Mouse (Mus musculus): ENCODE measurements around the gene Gm10153. TPM values are rescaled to one million over a fixed set of nuclear protein-coding genes. Genes with fewer than 3 reads are reported as not detected.
"Not testable (repeated sequence)": the region's sequence is repeated elsewhere in the genome, so short reads cannot be mapped to it uniquely, and the experiment has no call there.

The Gm10153 gene
- total RNA-seq (2021), result not detected

- intact Hi-C loops (cut with DNase I), result no loop called here
- DNase-seq (ENCODE audit: low spot score in 2 of 2), result no peak
Observed at GRCm38 (mm10) chr7:142190289-142190688, at the start of gene Gm10153. Gm10153 (minus strand) TSS chr7:142190389.

GRCm38 (mm10) chr7:142231540-142231939 lies 41.4 kb upstream of the Gm10153 start:
- intact Hi-C loops (cut with DNase I), result no loop called here
- no peak for DNase-seq (ENCODE audit: low spot score in 2 of 2)

DNA sequence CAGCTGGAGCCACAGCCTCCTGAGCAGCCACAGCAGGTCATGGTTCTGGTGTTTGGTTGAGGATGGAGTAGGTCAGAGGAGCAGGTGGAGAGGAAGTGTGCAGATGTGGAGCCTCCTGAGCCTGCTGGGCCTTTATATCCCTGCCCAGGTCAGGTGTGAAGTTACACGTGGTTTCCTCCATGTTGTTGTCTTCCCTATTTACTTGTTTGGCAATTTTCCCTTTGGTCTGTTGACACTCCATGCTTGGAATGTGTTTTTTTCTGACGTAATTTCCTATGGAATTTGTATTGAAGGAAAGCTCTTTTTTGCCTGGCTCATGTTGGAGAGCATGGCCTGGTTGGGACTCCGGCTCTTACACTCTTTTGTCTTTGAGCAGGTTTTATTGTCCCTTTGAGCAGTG lies 39.7 kb upstream of the Gm10153 start, which contains the start of gene Krtap5-5:
Gene Krtap5-5, minus strand, starts transcription at position 101 of the 400 bp plus-strand sequence.
- intact Hi-C loops (cut with DNase I); DNase-seq (ENCODE audit: low spot score in 2 of 2): not testable (repeated sequence)

DNA sequence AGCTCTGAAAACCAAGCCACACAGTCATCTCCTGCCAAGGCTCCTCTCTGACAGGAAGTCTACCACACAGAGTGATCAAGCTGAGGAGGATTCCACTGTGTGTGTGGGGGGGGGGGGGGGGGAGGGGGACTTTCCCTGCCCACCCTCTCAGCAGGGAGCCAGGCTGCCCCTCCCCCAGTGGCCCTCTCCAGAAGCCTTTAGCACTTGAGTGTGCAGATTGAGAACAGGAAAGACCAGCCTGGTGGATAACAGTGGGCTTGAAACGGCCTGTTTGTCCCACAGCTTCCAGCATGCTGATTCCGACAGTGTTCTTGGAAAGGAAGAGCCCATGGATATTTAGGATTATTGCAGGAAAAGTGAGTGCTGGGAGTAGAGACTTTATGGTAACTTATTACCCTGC lies 34.3 kb upstream of the Gm10153 start:
- DNase-seq (ENCODE audit: low spot score in 2 of 2), result no peak
- intact Hi-C loops (cut with DNase I), result no loop called here

DNA sequence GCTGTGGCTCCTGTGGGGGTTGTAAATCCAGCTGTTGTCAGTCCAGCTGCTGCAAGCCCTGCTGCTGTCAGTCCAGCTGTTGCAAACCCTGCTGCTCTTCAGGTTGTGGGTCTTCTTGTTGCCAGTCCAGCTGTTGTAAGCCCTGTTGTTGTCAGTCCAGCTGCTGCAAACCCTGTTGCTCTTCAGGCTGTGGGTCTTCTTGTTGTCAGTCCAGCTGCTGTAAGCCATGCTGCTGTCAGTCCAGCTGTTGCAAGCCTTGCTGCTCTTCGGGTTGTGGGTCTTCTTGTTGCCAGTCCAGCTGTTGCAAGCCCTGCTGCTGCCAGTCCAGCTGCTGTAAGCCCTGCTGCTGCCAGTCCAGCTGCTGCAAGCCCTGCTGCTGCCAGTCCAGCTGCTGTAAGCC lies 21.9 kb upstream of the Gm10153 start:
- not testable (repeated sequence) for DNase-seq (ENCODE audit: low spot score in 2 of 2)

DNA sequence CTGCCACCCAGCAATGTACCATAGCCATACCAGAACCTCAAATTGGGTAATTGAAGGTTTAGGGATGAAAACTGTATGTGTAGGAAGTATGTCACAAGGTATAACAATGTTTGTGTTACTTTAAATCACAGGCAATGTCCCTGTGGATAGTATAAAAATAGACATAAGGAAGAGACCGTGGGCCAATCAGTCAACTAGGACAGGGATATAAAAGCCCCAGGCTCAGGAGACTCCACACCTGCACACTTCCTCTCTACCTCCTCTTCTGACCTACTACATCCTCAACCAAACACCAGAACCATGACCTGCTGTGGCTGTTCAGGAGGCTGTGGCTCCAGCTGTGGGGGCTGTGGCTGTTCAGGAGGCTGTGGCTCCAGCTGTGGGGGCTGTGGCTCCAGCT lies 21.4 kb upstream of the Gm10153 start, which contains the start of gene Gm7579:
Gene Gm7579, plus strand, starts transcription at position 301 of the 400 bp plus-strand sequence.
- DNase-seq (ENCODE audit: low spot score in 2 of 2), result no peak
- intact Hi-C loops (cut with DNase I), result no loop called here

More for the DNA sequence above, 21.9 kb upstream of the Gm10153 start:
- intact Hi-C loops (cut with DNase I), result not testable (repeated sequence)

DNA sequence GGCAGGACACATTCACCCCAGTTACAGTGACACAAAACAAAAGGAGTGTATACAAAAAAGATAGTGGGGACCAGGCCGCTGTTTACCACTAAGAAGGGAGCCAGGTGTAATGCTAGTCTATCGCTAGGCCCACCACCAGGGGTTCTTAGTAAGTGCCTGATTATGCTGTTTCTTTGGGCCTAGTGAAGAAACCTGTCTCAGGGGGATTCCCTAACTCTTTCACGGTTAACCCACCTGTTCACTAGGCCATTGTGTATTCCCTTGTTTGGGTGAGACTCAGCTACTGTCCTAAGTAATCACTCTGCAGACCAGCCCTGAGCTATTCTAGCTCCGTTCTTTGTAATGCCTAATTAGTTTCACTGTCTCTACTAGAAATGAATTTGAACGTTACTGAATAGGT lies 16.7 kb upstream of the Gm10153 start:
- intact Hi-C loops (cut with DNase I); DNase-seq (ENCODE audit: low spot score in 2 of 2): not testable (repeated sequence)

DNA sequence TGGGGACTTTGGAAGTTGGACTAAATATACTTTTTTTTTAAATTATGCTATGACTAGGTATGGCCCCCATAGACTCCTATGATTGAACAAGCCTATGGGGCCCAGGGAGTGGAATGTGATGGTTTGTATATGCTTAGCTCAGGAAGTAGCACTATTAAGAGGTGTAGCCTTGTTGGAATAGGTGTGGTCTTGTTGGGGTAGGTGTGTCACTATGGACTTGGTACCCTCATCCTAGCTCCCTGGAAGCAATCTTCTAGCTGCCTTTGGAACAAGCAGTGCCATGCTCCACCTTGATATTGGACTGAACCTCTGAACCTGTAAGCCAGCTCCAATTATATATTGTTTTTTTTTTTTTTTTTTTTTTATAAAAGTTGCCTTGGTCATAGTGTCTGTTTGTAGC lies 15.3 kb upstream of the Gm10153 start:
- DNase-seq (ENCODE audit: low spot score in 2 of 2), result no peak
- intact Hi-C loops (cut with DNase I), result no loop called here

DNA sequence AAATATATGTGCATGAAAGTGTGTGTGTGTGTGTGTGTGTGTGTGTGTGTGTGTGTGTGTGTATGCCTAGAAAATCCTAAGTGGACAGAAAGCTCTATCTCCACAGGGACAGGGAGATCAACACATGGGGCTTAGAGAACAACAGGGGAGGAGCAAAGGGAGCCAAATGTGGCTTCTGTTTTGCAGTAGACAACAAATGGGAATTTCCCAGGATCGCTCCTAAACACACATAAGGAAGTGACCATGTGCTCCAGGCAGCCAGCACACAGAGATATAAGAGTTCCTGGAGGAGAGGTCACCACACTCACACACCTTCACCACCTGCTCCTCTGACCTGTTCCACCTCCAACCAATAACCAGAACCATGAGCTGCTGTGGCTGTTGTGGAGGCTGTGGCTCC lies 10.9 kb upstream of the Gm10153 start, which contains the start of gene Krtap5-3:
Gene Krtap5-3, plus strand, starts transcription at position 301 of the 400 bp plus-strand sequence.
- intact Hi-C loops (cut with DNase I), result no loop called here
- no peak for DNase-seq (ENCODE audit: low spot score in 2 of 2)

GRCm38 (mm10) chr7:142198748-142199147 lies 8.6 kb upstream of the Gm10153 start:
- DNase-seq (ENCODE audit: low spot score in 2 of 2), result peak in 1 of 2 experiments; percentile 16
- intact Hi-C loops (cut with DNase I), result no loop called here

DNA sequence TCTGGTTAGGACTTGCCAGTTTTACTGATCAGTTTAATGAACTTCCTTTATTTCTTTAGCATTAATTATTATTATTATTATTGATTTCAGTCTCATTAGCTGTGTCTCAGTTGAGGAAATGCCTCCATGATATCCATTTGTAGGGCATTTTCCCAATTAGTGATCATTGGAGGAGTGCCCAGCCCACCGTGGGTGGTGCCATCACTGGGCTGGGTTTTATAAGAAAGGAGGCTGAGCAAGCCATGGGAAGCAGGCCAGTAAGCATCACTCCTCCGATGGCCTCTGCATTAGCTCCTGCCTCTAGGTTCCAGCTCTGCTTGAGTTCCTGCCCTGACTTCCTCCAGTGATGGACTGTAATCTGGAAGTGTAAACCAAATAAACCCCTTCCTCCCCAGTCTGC lies 2.0 kb downstream of the Gm10153 start:
- DNase-seq (ENCODE audit: low spot score in 2 of 2), result no peak
- intact Hi-C loops (cut with DNase I), result no loop called here

GRCm38 (mm10) chr7:142181021-142181420 lies 9.2 kb downstream of the Gm10153 start:
- DNase-seq (ENCODE audit: low spot score in 2 of 2), result no peak

DNA sequence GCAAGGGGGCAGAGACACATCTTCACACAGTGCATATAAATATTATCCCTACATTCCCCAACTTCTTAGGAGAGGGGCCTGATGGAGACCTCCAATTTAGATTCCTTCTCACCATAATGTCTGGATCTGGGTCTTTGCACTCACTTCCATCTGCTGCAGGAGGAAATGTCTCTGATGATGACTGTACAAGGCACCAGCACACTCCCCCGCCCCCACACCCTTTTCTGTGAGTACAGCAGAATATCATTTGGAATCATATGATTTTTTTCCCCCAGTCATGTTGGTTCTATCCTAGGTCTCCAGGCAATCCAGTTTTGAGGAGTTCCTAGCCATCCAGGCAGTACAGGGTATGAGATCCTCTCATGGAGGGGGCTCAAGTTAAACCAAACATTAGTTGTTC lies 11.5 kb downstream of the Gm10153 start:
- intact Hi-C loops (cut with DNase I), result no loop called here
- peak in 1 of 2 experiments; percentile 53 for DNase-seq (ENCODE audit: low spot score in 2 of 2)

More at GRCm38 (mm10) chr7:142181021-142181420, 9.2 kb downstream of the Gm10153 start:
- intact Hi-C loops (cut with DNase I), result no loop called here

GRCm38 (mm10) chr7:142175905-142176304 lies 14.3 kb downstream of the Gm10153 start, which contains the start of gene Krtap5-2:
Krtap5-2 (minus strand) TSS chr7:142176005.
- intact Hi-C loops (cut with DNase I); DNase-seq (ENCODE audit: low spot score in 2 of 2): not testable (repeated sequence)

DNA sequence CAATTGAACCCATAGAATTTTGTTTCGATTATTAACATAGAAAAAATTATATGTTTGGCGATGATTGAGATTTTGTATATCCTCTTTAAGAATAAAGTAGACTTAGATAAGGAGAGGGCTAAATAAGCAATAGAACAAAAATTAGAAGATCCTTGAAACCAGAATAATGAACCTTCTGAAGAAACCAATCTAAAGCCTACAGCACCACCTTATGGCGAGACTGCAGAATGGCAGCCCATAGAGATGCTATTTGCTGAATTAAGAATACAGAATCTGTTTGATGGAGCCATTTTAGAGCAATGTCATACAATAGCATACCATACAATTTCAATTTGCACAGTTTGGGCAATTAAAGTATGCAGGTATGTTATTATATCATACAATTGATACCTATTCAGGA lies 20.4 kb downstream of the Gm10153 start:
- intact Hi-C loops (cut with DNase I), result loop anchor here (5.0 kb wide), 1 partner anchor 103 kb away; no protein-coding TSS in a partner anchor
- DNase-seq (ENCODE audit: low spot score in 2 of 2), result no peak

- intact Hi-C loops (cut with DNase I), result loop anchor here (5.0 kb wide), 1 partner anchor 98 kb away; no protein-coding TSS in a partner anchor
- not testable (repeated sequence) for DNase-seq (ENCODE audit: low spot score in 2 of 2)
Observed at GRCm38 (mm10) chr7:142165639-142166038, 24.6 kb downstream of the Gm10153 start, which contains the start of gene Gm4553. Gm4553 (minus strand) TSS chr7:142165739.

DNA sequence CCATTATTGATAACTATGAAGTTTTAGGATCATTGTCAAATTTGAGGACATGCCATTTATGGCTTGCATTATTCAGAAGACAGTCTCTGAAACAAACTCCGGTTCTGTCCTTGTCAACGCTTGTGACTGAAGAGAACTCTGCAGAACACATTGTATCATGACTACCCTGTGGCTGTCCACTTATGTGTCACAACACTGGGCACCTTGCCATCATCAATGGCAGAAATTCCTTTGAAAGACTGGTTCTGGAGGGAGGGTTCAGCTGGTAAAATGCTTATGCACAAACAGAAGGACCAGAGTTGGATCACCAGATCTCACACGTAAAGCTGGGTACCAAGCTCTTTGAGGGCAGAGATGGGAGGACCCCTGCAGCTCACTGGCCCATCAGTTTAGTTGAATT lies 30.8 kb downstream of the Gm10153 start:
- no peak for DNase-seq (ENCODE audit: low spot score in 2 of 2)

DNA sequence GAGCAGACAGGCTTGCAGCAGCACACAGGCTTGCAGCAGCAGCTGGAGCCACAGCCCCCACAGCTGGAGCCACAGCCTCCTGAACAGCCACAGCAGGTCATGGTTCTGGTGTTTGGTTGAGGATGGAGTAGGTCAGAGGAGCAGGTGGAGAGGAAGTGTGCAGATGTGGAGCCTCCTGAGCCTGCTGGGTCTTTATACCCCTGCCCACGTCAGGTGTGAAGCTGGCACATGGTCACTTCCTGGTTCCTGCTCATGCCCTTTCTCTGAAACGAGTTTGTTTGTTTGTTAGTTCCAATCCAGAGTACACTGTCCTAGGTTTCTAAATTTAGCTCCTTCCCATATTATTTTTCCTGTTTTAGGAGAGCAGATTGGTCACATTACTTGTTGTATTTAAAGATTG lies 33.2 kb downstream of the Gm10153 start, which contains the start of gene Gm29735:
Gene Gm29735, minus strand, starts transcription at position 101 of the 400 bp plus-strand sequence.
- DNase-seq (ENCODE audit: low spot score in 2 of 2); intact Hi-C loops (cut with DNase I): not testable (repeated sequence)

More for the DNA sequence above, 30.8 kb downstream of the Gm10153 start:
- intact Hi-C loops (cut with DNase I), result no loop called here

DNA sequence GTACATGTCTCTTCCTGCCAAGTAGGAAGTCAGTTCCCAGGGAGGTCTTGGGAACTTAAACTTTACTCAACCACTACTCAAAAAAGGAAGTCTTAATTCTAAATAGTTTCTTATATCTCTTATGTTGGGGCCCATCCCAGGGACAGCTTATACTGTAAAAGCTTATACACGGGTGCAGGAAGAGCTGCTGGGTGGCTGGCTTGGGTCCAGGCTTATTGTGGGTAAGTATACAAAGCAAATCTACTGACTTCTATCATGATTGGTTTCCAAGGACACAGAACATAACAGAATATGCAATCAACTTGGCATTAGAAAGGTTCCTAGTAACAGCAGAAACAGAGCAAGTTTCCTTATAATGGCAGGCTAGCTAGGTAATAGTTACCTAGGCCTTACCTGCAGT lies 34.9 kb downstream of the Gm10153 start:
- no peak for DNase-seq (ENCODE audit: low spot score in 2 of 2)
- intact Hi-C loops (cut with DNase I), result no loop called here

GRCm38 (mm10) chr7:142152191-142152590 lies 38.0 kb downstream of the Gm10153 start:
- intact Hi-C loops (cut with DNase I), result no loop called here
- DNase-seq (ENCODE audit: low spot score in 2 of 2), result no peak

GRCm38 (mm10) chr7:142148633-142149032 lies 41.6 kb downstream of the Gm10153 start:
- intact Hi-C loops (cut with DNase I), result no loop called here
- no peak for DNase-seq (ENCODE audit: low spot score in 2 of 2)

Measured in left cerebral cortex, postnatal 25 days (tissue).